Mouse (Mus musculus): ENCODE data around the gene Cdk16.

The Cdk16 gene

DNA sequence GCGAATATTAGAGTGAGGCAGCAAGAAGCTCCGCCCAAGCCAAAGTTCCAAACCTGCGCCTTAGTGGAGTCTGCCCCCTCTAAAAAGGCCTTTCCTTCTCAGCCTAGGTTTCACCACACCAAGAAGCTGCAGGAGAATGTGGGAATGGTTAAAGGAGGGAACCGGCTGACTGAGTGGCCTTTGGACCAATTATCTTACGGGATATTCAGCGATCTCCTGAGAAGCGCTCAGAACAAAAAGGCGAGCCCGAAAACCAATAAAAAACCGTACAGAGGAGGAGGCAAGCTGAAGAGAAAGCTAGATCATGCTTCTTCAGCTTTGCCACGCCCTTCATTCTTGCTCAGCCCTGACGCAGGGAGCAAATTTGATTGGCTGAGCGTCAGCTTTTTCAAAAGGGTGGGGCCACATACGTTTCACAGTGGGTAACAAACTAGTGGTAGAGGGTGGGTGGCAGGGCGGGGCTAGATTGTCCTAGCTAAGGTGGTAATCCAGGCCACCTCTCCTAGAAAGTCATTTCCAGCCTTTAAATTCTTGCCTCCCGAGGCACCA is at the start of gene Cdk16:
Cdk16 (plus strand) TSS at position 436 of the 549 bp plus-strand sequence.
- DNase-seq: peak; percentile 76 to 87

GRCm38 (mm10) chrX:20638141-20638540 is 49.6 kb upstream of the Cdk16 start:
- DNase-seq: no peak

GRCm38 (mm10) chrX:20644780-20645179 is 43.0 kb upstream of the Cdk16 start:
- DNase-seq: no peak

DNA sequence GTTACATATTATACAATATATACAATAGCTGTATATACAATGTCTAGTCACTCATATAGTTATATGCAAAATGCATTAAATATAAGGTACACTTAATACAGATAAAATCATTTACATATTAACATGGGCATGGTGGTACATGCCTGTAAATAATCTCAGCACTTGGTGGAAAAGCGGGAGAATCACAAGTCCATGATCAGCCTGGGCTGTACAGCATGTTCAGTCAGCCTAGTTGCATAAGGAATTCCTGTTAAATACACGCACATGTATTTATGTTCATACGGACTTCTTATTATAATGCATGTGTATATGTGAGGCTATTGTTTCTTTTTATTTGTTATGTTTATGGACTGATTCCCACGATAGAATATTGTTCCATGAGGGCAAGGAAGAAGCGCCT is 30.2 kb upstream of the Cdk16 start:
- DNase-seq: no peak

GRCm38 (mm10) chrX:20658026-20658652 is 29.6 kb upstream of the Cdk16 start, which contains the start of gene Uba1:
Gene Uba1, plus strand, starts transcription at chrX:20658326.
- peak; percentile 80 to 89 for DNase-seq

DNA sequence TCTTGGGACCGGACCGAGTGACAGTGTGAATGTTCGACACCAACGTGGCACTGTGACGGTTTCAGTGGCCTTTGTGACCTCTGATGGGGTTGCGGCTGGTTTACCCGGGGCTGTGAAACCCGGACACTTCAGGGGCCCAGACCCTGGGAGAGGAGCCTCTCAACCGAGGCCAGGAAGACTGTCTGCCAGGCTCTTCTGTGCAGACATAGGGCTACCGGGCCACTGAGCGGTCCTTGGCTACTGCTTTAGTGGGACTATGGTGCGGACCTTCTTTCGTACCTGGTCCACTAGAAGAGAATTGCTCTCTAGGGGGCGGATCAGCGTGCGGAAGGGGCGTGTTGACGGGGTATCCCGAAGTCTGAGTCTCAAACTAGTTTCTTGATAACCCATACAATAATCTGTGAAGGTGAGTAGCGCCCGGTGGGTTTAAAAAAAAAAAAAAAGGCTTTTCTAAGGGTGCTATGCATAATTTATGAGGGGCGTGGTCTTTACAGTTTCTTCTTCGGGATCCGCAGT is 28.8 kb upstream of the Cdk16 start:
- DNase-seq: peak; percentile 18 to 21

DNA sequence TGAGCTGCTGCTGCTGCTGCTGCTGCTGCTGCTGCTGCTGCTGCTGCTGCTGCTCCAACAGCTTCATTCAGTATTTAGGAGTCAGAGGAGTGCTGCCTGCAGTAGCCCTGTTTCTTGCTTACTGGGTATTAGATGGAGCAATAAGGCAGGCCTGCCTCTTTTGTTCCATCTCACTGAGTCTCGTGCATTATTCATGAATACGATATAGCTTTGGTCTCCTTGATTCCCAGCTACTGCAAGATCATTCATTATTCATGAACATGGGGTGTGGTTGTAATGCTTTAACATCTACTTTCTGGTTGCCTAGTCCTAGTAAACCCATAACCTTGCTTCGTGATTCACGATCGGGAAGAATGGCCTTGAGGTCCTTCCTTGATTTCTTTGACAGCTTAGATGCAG is 25.4 kb upstream of the Cdk16 start:
- no peak for DNase-seq

GRCm38 (mm10) chrX:20662716-20663443 is 24.9 kb upstream of the Cdk16 start:
- peak; percentile 78 to 85 for DNase-seq

DNA sequence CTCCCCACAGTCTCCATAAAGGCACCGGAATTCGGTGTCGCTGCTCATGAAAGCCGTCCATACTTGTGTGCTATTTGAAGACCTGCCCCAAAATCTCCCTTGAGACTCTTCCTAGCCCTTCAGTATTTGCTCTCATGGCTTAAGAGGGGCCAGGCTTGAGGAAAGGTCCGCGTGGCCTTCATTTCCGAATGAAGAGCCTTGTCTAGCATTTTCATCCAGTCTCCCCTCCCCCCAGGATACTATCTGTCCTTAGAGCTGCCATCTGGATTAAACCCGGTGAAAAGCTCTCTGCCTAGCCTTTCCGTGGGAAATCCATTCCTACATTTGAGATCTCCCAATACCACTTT is 24.3 kb upstream of the Cdk16 start:
- no peak for DNase-seq

DNA sequence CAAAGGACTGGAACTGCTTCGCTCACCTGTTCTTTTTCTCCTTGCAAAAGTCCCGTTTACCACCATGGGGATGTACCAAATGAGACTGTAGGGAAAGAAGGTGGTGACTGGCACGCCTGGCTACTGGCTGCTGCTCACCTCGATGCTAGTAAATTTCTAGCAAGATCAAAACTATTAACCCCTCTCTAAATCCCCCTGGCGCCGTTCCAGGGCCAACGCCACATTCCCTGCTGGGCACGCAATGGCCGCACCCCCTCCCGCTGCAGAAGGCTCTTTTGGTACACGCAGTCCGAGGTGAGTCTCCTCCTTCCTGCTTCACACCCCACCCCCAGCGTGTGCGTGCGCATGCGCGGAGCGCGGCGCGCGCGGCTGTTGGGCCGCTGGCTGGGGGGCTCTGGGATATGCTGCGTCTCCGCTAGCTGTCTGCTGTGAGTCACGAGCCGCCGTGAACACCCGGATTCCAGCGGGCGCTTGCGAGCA is 354 bp downstream of the Cdk16 start:
- peak; percentile 78 to 89 for DNase-seq

DNA sequence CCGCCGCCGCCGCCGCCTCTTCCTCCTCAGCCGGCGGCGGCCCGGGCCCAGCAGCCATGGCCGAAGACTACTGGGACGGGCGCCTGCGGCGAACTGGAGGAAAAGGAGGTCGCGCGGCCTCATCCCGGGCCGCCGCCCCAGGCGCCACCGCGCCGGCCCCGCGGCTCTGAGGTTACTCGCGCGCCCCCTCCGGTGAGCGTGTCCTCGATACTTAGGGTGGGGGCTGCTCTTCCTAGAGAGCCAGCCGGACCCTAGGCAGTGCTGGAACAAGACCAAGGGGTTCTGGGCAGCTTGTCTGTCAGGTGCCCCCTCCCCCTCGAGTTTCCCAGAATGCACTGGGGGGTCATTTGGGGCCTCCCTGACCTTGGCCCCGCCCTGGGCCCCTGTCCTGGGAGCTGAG is 861 bp downstream of the Cdk16 start:
- DNase-seq: peak; percentile 61 to 69

- DNase-seq: no peak
These were observed 3.8 kb downstream of the Cdk16 start for GRCm38 (mm10) chrX:20691566-20691965.

- DNase-seq: no peak
These were observed 4.9 kb downstream of the Cdk16 start for GRCm38 (mm10) chrX:20692616-20693015.

DNA sequence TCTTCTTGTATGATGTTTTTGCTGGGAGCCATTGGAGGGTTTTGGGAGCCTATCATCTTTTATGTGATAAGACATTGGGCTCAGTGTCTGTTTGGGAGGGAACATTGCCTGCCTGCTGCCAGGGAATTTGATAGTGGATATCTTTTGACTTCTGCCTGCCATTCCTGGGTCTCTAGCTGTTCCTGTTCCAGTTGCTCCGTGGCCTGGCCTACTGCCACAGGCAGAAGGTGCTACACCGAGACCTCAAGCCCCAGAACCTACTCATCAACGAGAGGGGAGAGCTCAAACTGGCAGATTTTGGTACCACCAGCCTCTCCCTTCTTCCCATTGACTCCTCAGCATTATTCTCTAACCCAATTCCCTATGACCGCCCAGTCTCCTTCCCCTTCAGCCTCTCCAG is 8.1 kb downstream of the Cdk16 start:
- no peak for DNase-seq

DNA sequence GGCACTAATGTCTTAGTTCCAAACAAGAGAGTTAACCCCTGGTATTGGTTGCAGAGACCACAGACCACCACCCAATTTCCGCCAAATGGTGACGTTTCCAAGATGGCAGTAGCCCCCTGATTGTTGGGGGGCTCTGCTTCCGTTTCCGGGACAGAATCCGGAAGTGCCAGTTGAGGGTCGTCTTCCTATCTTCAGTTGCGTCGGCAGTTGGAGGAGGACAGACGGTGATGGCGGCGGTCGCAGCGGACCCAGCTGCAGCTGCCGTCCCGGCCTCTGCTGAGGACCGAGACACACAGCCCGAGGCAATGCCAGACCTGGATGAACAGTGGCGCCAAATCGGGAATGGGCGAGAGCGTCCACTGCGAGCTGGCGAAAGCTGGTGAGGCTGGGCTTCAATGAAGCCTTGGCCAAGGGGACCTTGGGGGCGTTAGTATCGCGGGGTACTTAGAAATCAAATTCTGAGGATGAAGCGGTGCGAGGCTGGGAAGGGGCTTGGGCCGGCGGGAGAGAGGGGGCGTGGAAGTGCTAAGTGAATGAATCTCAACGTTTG is 16.1 kb downstream of the Cdk16 start, which contains the start of gene Usp11:
Usp11 (plus strand) TSS at position 166 of the 550 bp plus-strand sequence.
- peak; percentile 30 to 49 for DNase-seq

DNA sequence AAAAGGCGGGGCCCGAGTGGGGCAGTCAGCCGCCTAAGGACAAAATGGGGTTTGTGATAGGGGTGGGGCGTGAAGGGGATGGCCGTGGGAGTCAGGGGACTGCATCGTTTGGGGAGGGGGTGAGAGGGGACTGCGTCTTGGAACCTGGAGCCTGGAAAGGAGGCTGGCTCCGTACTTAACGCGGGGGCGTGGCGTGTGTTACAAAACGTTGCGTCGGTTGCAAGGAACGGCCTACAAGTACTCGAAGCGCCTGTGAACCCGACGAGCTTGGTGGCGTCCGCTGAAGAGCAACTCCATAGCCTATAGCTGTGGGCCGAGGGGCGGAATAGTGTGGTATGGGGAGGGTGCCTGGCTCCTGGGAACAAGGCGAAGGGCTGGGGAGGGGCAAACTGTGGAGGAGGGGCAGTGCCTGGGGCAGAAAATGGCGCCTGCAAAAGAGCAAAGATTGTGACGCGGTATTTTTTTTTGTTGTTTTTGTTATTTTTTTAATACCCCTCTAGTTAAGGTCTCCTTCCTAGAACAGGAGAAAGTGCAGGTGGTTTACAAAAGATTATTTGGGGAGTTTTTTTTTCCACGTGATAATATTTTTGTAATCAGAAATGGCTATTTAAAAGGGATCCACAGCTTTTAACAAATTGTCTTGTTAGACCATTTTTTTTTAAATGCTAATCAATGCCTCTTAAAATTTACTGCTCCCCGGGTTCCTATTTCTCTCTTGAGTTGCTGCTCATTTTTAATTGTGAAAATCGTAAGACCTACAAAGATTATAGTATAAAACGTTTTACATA is 16.7 kb downstream of the Cdk16 start:
- DNase-seq: peak; percentile 69 to 83

- DNase-seq: no peak
These were observed 17.3 kb downstream of the Cdk16 start for GRCm38 (mm10) chrX:20705083-20705402.

DNA sequence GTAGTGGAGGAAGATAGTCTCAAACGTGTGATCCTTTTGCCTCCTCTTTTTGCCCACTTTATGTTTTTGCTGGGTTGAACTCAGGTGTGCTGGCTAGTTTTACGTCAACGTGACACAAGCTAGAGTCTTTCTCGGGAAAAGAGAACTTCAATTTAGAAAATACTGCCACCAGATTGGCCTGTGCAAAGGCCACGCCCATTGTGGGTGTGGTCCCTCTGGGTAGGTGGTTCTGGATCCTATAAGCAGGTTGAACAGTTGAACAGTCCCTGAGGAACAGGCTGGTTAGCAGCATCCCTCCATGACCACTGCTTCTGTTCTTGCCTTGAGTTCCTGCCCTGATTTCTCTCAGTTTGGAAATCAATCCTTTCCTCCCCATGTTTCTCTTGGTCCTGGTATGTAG is 40.9 kb downstream of the Cdk16 start:
- no peak for DNase-seq

DNA sequence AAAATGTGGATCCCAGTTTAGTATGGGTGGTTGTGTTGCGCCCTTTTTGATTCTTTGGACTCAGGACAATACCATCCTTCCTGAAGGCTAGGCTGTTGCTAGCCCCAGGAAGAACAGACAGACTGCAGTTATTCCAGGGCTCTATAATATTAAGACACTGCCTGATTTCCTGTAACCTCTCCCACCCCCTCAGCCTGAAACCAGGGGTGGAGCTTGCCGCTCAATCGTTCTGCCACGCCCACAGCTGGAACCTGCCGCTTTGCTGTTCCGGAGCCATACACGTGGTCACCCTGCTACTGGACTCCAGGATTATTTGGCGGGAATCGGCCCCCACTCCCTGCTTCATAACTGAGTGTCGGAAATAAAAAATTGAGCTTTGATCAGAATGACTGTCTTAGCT is 42.3 kb downstream of the Cdk16 start:
- DNase-seq: peak in 1 of 2 experiments; percentile 24

GRCm38 (mm10) chrX:20736479-20736878 is 48.7 kb downstream of the Cdk16 start:
- DNase-seq: no peak

GRCm38 (mm10) chrX:20748829-20749228 is 61.1 kb downstream of the Cdk16 start:
- no peak for DNase-seq
